ENCODE assay signal across 17 mouse cellular contexts in genomic region chr16:45595494-45595893, GRCm38 (mm10). TPM values are rescaled to one million over a fixed set of nuclear protein-coding genes. Genes with fewer than 3 reads are reported as not detected.
"Had no signal": no experiment of that assay in that cellular context is flagged by ENCODE, and none has a peak within 500 bp of the region (broad histone marks: within the 10 kb centered on the region; RNA-seq: fewer than 3 reads in every experiment).

No protein-coding gene starts in this region.

- ATAC-seq: midbrain, embryonic 16.5 days had no signal

- H3K4me2 ChIP-seq: lung, embryonic 14.5 days; neural tube, embryonic 13.5 days; neural tube, embryonic 15.5 days had no signal

- H3K27ac ChIP-seq: midbrain, embryonic 10.5 days; neural tube, embryonic 13.5 days; neural tube, embryonic 15.5 days had no signal

- H3K4me1 ChIP-seq: midbrain, embryonic 10.5 days; neural tube, embryonic 13.5 days; neural tube, embryonic 15.5 days had no signal

- H3K27me3 ChIP-seq: neural tube, embryonic 13.5 days; neural tube, embryonic 15.5 days had no signal

- H3K9me3 ChIP-seq: midbrain, embryonic 10.5 days; neural tube, embryonic 13.5 days; neural tube, embryonic 15.5 days had no signal

- H3K9ac ChIP-seq: lung, embryonic 14.5 days; neural tube, embryonic 13.5 days; neural tube, embryonic 15.5 days had no signal

- H3K36me3 ChIP-seq: midbrain, embryonic 10.5 days; neural tube, embryonic 13.5 days; neural tube, embryonic 15.5 days had no signal

- H3K4me3 ChIP-seq: midbrain, embryonic 10.5 days; myocyte; neural tube, embryonic 13.5 days; neural tube, embryonic 15.5 days had no signal

- DNase-seq: lung, adult 18-20 months; lung, embryonic 14.5 days; lung, postnatal 10 days; lung, postnatal 4 days; midbrain, embryonic 14.5 days; right cerebral cortex, adult 18-20 months; right cerebral cortex, postnatal 25 days; right cerebral cortex, postnatal 4 days; spleen, adult 18-20 months; thymus, adult 18-20 months; thymus, postnatal 14 days; thymus, postnatal 36 days had no signal

RNA-seq across cellular contexts. Expression of gene Gcsam, which starts 14.7 kb away (rescaled TPM):
- polyA plus RNA-seq: midbrain, embryonic 14.5 days; midbrain, embryonic 16.5 days; myocyte; neural tube, embryonic 15.5 days had no signal

RNA-seq across cellular contexts. Expression of gene BC016579, which starts 58.4 kb away (rescaled TPM):
- polyA plus RNA-seq: midbrain, embryonic 16.5 days; myocyte; neural tube, embryonic 13.5 days; neural tube, embryonic 15.5 days had no signal
